Mouse (Mus musculus) cortical plate, adult 2 months (tissue): ENCODE results near the gene Myoz1.

Experiments
- CTCF ChIP-seq: fragments of 200-500 bp; IDR thresholded peaks from 2 replicates; pipeline ENCODE4 v1.5.1; 2011; ENCODE audit warnings: mild to moderate bottlenecking, control low read depth, low read length; ENCODE audit not compliant: insufficient read depth; ENCODE audit errors: extremely low read depth
- POLR2A ChIP-seq: fragments of 200-500 bp; IDR thresholded peaks from 2 replicates; pipeline ENCODE4 v1.6.1; 2011; ENCODE audit warnings: mild to moderate bottlenecking, low read length, control low read depth; ENCODE audit not compliant: insufficient read depth; ENCODE audit errors: extremely low read depth

GRCm38 (mm10) chr14:20641438-20641875 is 14.9 kb downstream of the Myoz1 start:
- TF ChIP-seq POLR2A (no peak), CTCF (no peak)
